Mouse (Mus musculus): Measurements from ENCODE around the gene Prss12.

The Prss12 gene

GRCm38 (mm10) chr3:123446708-123447537 is at the start of gene Prss12:
Gene Prss12, plus strand, starts transcription at chr3:123446913.
- peak; percentile 64 for DNase-seq (ENCODE audit: extremely low spot score, low spot score)

GRCm38 (mm10) chr3:123397562-123398481 is 48.9 kb upstream of the Prss12 start:
- DNase-seq (ENCODE audit: extremely low spot score, low spot score): peak; percentile 6

- DNase-seq (ENCODE audit: extremely low spot score, low spot score): no peak
These were observed 41.8 kb upstream of the Prss12 start for GRCm38 (mm10) chr3:123404945-123405344.

GRCm38 (mm10) chr3:123411821-123412578 is 34.7 kb upstream of the Prss12 start:
- DNase-seq (ENCODE audit: extremely low spot score, low spot score): no peak

- no peak for DNase-seq (ENCODE audit: extremely low spot score, low spot score)
These were observed 33.5 kb upstream of the Prss12 start for GRCm38 (mm10) chr3:123413173-123413572.

- no peak for DNase-seq (ENCODE audit: extremely low spot score, low spot score)
These were observed 21.1 kb upstream of the Prss12 start for GRCm38 (mm10) chr3:123425647-123426046.

GRCm38 (mm10) chr3:123428005-123428404 is 18.7 kb upstream of the Prss12 start:
- DNase-seq (ENCODE audit: extremely low spot score, low spot score): no peak

GRCm38 (mm10) chr3:123429597-123430458 is 16.9 kb upstream of the Prss12 start:
- no peak for DNase-seq (ENCODE audit: extremely low spot score, low spot score)

GRCm38 (mm10) chr3:123431951-123432674 is 14.6 kb upstream of the Prss12 start:
- no peak for DNase-seq (ENCODE audit: extremely low spot score, low spot score)

GRCm38 (mm10) chr3:123433362-123433761 is 13.4 kb upstream of the Prss12 start:
- no peak for DNase-seq (ENCODE audit: extremely low spot score, low spot score)

GRCm38 (mm10) chr3:123437608-123438007 is 9.1 kb upstream of the Prss12 start:
- no peak for DNase-seq (ENCODE audit: extremely low spot score, low spot score)

GRCm38 (mm10) chr3:123440490-123440889 is 6.2 kb upstream of the Prss12 start:
- no peak for DNase-seq (ENCODE audit: extremely low spot score, low spot score)

GRCm38 (mm10) chr3:123444466-123444865 is 2.2 kb upstream of the Prss12 start:
- no peak for DNase-seq (ENCODE audit: extremely low spot score, low spot score)

- peak; percentile 63 for DNase-seq (ENCODE audit: extremely low spot score, low spot score)
These were observed 886 bp downstream of the Prss12 start for GRCm38 (mm10) chr3:123447538-123448059.

- peak; percentile 28 for DNase-seq (ENCODE audit: extremely low spot score, low spot score)
These were observed 1.4 kb downstream of the Prss12 start for GRCm38 (mm10) chr3:123448096-123448495.

GRCm38 (mm10) chr3:123450107-123450506 is 3.4 kb downstream of the Prss12 start:
- DNase-seq (ENCODE audit: extremely low spot score, low spot score): no peak

GRCm38 (mm10) chr3:123452904-123453303 is 6.2 kb downstream of the Prss12 start:
- no peak for DNase-seq (ENCODE audit: extremely low spot score, low spot score)

GRCm38 (mm10) chr3:123459492-123459891 is 12.8 kb downstream of the Prss12 start:
- no peak for DNase-seq (ENCODE audit: extremely low spot score, low spot score)

GRCm38 (mm10) chr3:123460436-123460835 is 13.7 kb downstream of the Prss12 start:
- no peak for DNase-seq (ENCODE audit: extremely low spot score, low spot score)

All from neural tube, embryonic 10.5 days (tissue).